Mouse (Mus musculus) lung, embryonic 16.5 days (tissue): ENCODE data around the gene Rln1. TPM values are rescaled to one million over a fixed set of nuclear protein-coding genes. Genes with fewer than 3 reads are reported as not detected.

Source experiments
- ATAC-seq: fragments of 200-750 bp; cut with Nextera tagmentation; 2 replicates; pipeline ENCODE4 v1.8.0; 2017; ENCODE audit warnings: low read depth, mild to moderate bottlenecking, moderate library complexity
- H3K27ac ChIP-seq: fragments of 300-500 bp; sonication (generic); 2 replicates; pipeline ENCODE4 v1.5.1; 2014; ENCODE audit warnings: mild to moderate bottlenecking, control low read depth, low read length
- H3K27me3 ChIP-seq: fragments of 300-500 bp; sonication (generic); 2 replicates; pipeline ENCODE4 v1.6.1; 2014; ENCODE audit warnings: low read depth, low read length, mixed read lengths; ENCODE audit not compliant: control insufficient read depth, insufficient read depth
- H3K36me3 ChIP-seq: fragments of 300-500 bp; sonication (generic); 2 replicates; pipeline ENCODE4 v1.6.1; 2014; ENCODE audit warnings: low read length; ENCODE audit not compliant: control insufficient read depth, insufficient read depth
- H3K4me1 ChIP-seq: fragments of 300-500 bp; sonication (generic); replicated peaks from 2 replicates; pipeline ENCODE4 v1.6.1; 2014; ENCODE audit warnings: low read length, mixed read lengths; ENCODE audit not compliant: control insufficient read depth, insufficient read depth
- H3K4me2 ChIP-seq: fragments of 300-500 bp; sonication (generic); 2 replicates; pipeline ENCODE4 v1.6.1; 2014; ENCODE audit warnings: low read depth, low read length, control low read depth
- H3K4me3 ChIP-seq: fragments of 300-500 bp; sonication (generic); 2 replicates; pipeline ENCODE4 v1.5.1; 2014; ENCODE audit warnings: mild to moderate bottlenecking, low read length, control low read depth
- H3K9ac ChIP-seq: fragments of 300-500 bp; sonication (generic); 2 replicates; pipeline ENCODE4 v1.6.1; 2014; ENCODE audit warnings: low read length, control low read depth
- H3K9me3 ChIP-seq: fragments of 300-500 bp; sonication (generic); 2 replicates; pipeline ENCODE4 v1.6.1; 2016; ENCODE audit warnings: low read length; ENCODE audit not compliant: control insufficient read depth
- WGBS: fragments of 180-500 bp; shearing (Covaris S2); extraction: QIAGEN DNeasy Blood & Tissue Kit; methylation state at CpG from one replicate; pipeline ENCODE4 v1.1.7; 2014; 5-methylcytosine and 5-hydroxymethylcytosine counted together
- polyA plus RNA-seq: library from polyadenylated mRNA; unstranded; fragments of >200 nt; fragmentation: Nextera tagmentation; extraction: Ambion mirVana; gene quantifications from 2 replicates; pipeline ENCODE4 v1.2.1, GENCODE M21; 2015

Rln1 gene
- polyA plus RNA-seq, 1 experiment from 2014 or later = 0.14 TPM

- no peaks in the 10 kb centered on the region for H3K9me3 ChIP-seq
- no peak overlapping the region for H3K9ac ChIP-seq
- 64% methylated on average over 8 of the region's 8 CpGs for WGBS
- no peak overlapping the region for H3K27ac ChIP-seq
- peaks cover 6% of the 10 kb centered on the region for H3K4me1 ChIP-seq
- peaks cover 2% of the 10 kb centered on the region; the same call in 1 of the 2 replicates for H3K27me3 ChIP-seq
- H3K4me2 ChIP-seq = no peak overlapping the region
- H3K4me3 ChIP-seq = no peak overlapping the region
- no peaks in the 10 kb centered on the region for H3K36me3 ChIP-seq
- no peak for ATAC-seq
Observed at GRCm38 (mm10) chr19:29323416-29324049, 10.9 kb downstream of the Rln1 start.

- Histone ChIP-seq H3K9ac (no peak overlapping the region), H3K4me2 (no peak overlapping the region), H3K36me3 (peaks cover 13% of the 10 kb centered on the region), H3K4me3 (no peak overlapping the region), H3K27ac (no peak overlapping the region), H3K9me3 (peaks cover 5% of the 10 kb centered on the region; the same call in 1 of the 2 replicates), H3K4me1 (no peaks in the 10 kb centered on the region), H3K27me3 (no peaks in the 10 kb centered on the region)
- no peak for ATAC-seq
- 66% methylated on average over 7 of the region's 7 CpGs for whole genome bisulfite sequencing
Observed at GRCm38 (mm10) chr19:29312661-29313060, 21.8 kb downstream of the Rln1 start.

GRCm38 (mm10) chr19:29311791-29312190, 22.7 kb downstream of the Rln1 start:
- Histone ChIP-seq H3K27me3 (no peaks in the 10 kb centered on the region), H3K36me3 (peaks cover 13% of the 10 kb centered on the region)
- WGBS = 88% methylated on average over 8 of the region's 8 CpGs

GRCm38 (mm10) chr19:29308832-29309231, 25.6 kb downstream of the Rln1 start:
- no peak overlapping the region for H3K4me2 ChIP-seq
- H3K27me3 ChIP-seq = no peaks in the 10 kb centered on the region
- no peak overlapping the region for H3K4me3 ChIP-seq
- no peak for ATAC-seq
- no peaks in the 10 kb centered on the region for H3K9me3 ChIP-seq
- H3K27ac ChIP-seq = no peak overlapping the region
- no peak overlapping the region for H3K9ac ChIP-seq
- peaks cover 16% of the 10 kb centered on the region for H3K36me3 ChIP-seq
- H3K4me1 ChIP-seq = no peaks in the 10 kb centered on the region

More at GRCm38 (mm10) chr19:29311791-29312190, 22.7 kb downstream of the Rln1 start:
- no peak overlapping the region for H3K27ac ChIP-seq
- ATAC-seq = no peak
- H3K9me3 ChIP-seq = peaks cover 5% of the 10 kb centered on the region; the same call in 1 of the 2 replicates
- H3K4me3 ChIP-seq = no peak overlapping the region
- no peaks in the 10 kb centered on the region for H3K4me1 ChIP-seq
- H3K4me2 ChIP-seq = no peak overlapping the region
- no peak overlapping the region for H3K9ac ChIP-seq

- H3K4me1 ChIP-seq = no peaks in the 10 kb centered on the region
- H3K9ac ChIP-seq = no peak overlapping the region
- no peak for ATAC-seq
- no peaks in the 10 kb centered on the region for H3K27me3 ChIP-seq
- peaks cover 14% of the 10 kb centered on the region for H3K36me3 ChIP-seq
- H3K4me3 ChIP-seq = no peak overlapping the region
- H3K4me2 ChIP-seq = no peak overlapping the region
- H3K27ac ChIP-seq = no peak overlapping the region
- no peaks in the 10 kb centered on the region for H3K9me3 ChIP-seq
- WGBS = 90% methylated on average over 2 of the region's 2 CpGs
Observed at GRCm38 (mm10) chr19:29302119-29302518, 32.4 kb downstream of the Rln1 start.

- Histone ChIP-seq H3K4me3 (no peak overlapping the region), H3K9ac (no peak overlapping the region), H3K4me1 (no peaks in the 10 kb centered on the region), H3K36me3 (peaks cover 13% of the 10 kb centered on the region), H3K4me2 (no peak overlapping the region), H3K27ac (no peak overlapping the region), H3K9me3 (no peaks in the 10 kb centered on the region), H3K27me3 (no peaks in the 10 kb centered on the region)
- no peak for ATAC-seq
- WGBS = 90% methylated on average over 13 of the region's 13 CpGs
Observed at GRCm38 (mm10) chr19:29300919-29301318, 33.6 kb downstream of the Rln1 start.

- WGBS = 95% methylated on average over 1 of the region's 1 CpGs
Observed at GRCm38 (mm10) chr19:29297366-29297765, 37.1 kb downstream of the Rln1 start.

GRCm38 (mm10) chr19:29296166-29296565, 38.3 kb downstream of the Rln1 start:
- H3K9me3 ChIP-seq = no peaks in the 10 kb centered on the region
- H3K4me3 ChIP-seq = no peak overlapping the region
- H3K9ac ChIP-seq = no peak overlapping the region
- H3K27ac ChIP-seq = no peak overlapping the region
- ATAC-seq = no peak
- no peak overlapping the region for H3K4me2 ChIP-seq
- no peaks in the 10 kb centered on the region for H3K27me3 ChIP-seq
- no peaks in the 10 kb centered on the region for H3K4me1 ChIP-seq
- H3K36me3 ChIP-seq = peaks cover 12% of the 10 kb centered on the region

More at GRCm38 (mm10) chr19:29297366-29297765, 37.1 kb downstream of the Rln1 start:
- Histone ChIP-seq H3K27ac (no peak overlapping the region), H3K9me3 (no peaks in the 10 kb centered on the region), H3K36me3 (peaks cover 10% of the 10 kb centered on the region), H3K27me3 (no peaks in the 10 kb centered on the region), H3K4me2 (no peak overlapping the region), H3K4me1 (no peaks in the 10 kb centered on the region), H3K4me3 (no peak overlapping the region), H3K9ac (no peak overlapping the region)
- no peak for ATAC-seq

GRCm38 (mm10) chr19:29294756-29295155, 39.7 kb downstream of the Rln1 start:
- 51% methylated on average over 2 of the region's 2 CpGs for WGBS
- no peak overlapping the region for H3K27ac ChIP-seq
- no peaks in the 10 kb centered on the region for H3K27me3 ChIP-seq
- H3K4me3 ChIP-seq = no peak overlapping the region
- peaks cover 9% of the 10 kb centered on the region for H3K36me3 ChIP-seq
- ATAC-seq = no peak
- H3K9me3 ChIP-seq = no peaks in the 10 kb centered on the region
- no peak overlapping the region for H3K9ac ChIP-seq
- H3K4me1 ChIP-seq = no peaks in the 10 kb centered on the region
- no peak overlapping the region for H3K4me2 ChIP-seq
